Mouse (Mus musculus) lung, embryonic 16.5 days (tissue): Measurements from ENCODE around the gene Kat6b. TPM values are rescaled to one million over a fixed set of nuclear protein-coding genes. Genes with fewer than 3 reads are reported as not detected.

Experiments
- polyA plus RNA-seq: library from polyadenylated mRNA; unstranded; fragments of >200 nt; fragmentation: Nextera tagmentation; extraction: Ambion mirVana; gene quantifications from 2 replicates; pipeline ENCODE4 v1.2.1, GENCODE M21; 2015

Kat6b gene
- polyA plus RNA-seq, 1 experiment from 2014 or later, result 10.5 TPM

Other genes with a start within 250 kb of the Kat6b start
- not detected in 2 replicates for gene Dupd1, start 233.1 kb downstream of the Kat6b start, polyA plus RNA-seq